Comparison of ENCODE assay signal across 28 mouse cellular contexts in genomic region chr6:141129596-141129995, GRCm38 (mm10).
"Had no signal": no experiment of that assay in that cellular context is flagged by ENCODE, and none has a peak within 500 bp of the region (broad histone marks: within the 10 kb centered on the region; RNA-seq: fewer than 3 reads in every experiment).

No protein-coding gene starts in this region.

- H3K9ac ChIP-seq: embryonic facial prominence, embryonic 12.5 days; embryonic facial prominence, embryonic 13.5 days; embryonic facial prominence, embryonic 15.5 days; forebrain, embryonic 12.5 days; forebrain, embryonic 13.5 days; forebrain, embryonic 15.5 days; forebrain, postnatal 0 days had no signal

- H3K4me3 ChIP-seq: embryonic facial prominence, embryonic 10.5 days; embryonic facial prominence, embryonic 12.5 days; embryonic facial prominence, embryonic 13.5 days; embryonic facial prominence, embryonic 15.5 days; erythroblast, embryonic 14.5 days; forebrain, embryonic 10.5 days; forebrain, embryonic 12.5 days; forebrain, embryonic 13.5 days; forebrain, embryonic 15.5 days; gastrocnemius, adult 2 months; heart, adult 2 months had no signal

- H3K36me3 ChIP-seq: embryonic facial prominence, embryonic 10.5 days; embryonic facial prominence, embryonic 12.5 days; embryonic facial prominence, embryonic 13.5 days; embryonic facial prominence, embryonic 15.5 days; forebrain, embryonic 10.5 days; forebrain, embryonic 12.5 days; forebrain, embryonic 15.5 days had no signal

- H3K4me1 ChIP-seq: embryonic facial prominence, embryonic 10.5 days; embryonic facial prominence, embryonic 12.5 days; embryonic facial prominence, embryonic 13.5 days; embryonic facial prominence, embryonic 15.5 days; forebrain, embryonic 12.5 days; forebrain, embryonic 13.5 days; forebrain, embryonic 15.5 days had no signal

- H3K4me2 ChIP-seq: embryonic facial prominence, embryonic 12.5 days; embryonic facial prominence, embryonic 13.5 days; embryonic facial prominence, embryonic 15.5 days; forebrain, embryonic 12.5 days; forebrain, embryonic 13.5 days; forebrain, embryonic 15.5 days had no signal

- DNase-seq: cerebellum, adult 8-10 months; cerebellum, adult 9-10 months; cerebellum, adult 9-11 months; cerebellum, postnatal 10 days; cerebellum, postnatal 14 days; cerebellum, postnatal 25 days; cerebellum, postnatal 36 days; embryo, embryonic 11 days; forebrain, postnatal 0 days; gastrocnemius, adult 2 months; gastrocnemius, postnatal 10 days; gastrocnemius, postnatal 14 days; gastrocnemius, postnatal 25 days; gastrocnemius, postnatal 36 days; heart, adult 11 months; heart, adult 18-20 months; heart, adult 2 months had no signal

- H3K27me3 ChIP-seq: embryonic facial prominence, embryonic 12.5 days; embryonic facial prominence, embryonic 13.5 days; embryonic facial prominence, embryonic 15.5 days; forebrain, embryonic 12.5 days; forebrain, embryonic 13.5 days; forebrain, embryonic 15.5 days had no signal

- H3K9me3 ChIP-seq: embryonic facial prominence, embryonic 10.5 days; embryonic facial prominence, embryonic 12.5 days; embryonic facial prominence, embryonic 13.5 days; embryonic facial prominence, embryonic 15.5 days; forebrain, embryonic 10.5 days; forebrain, embryonic 12.5 days; forebrain, embryonic 13.5 days; forebrain, embryonic 15.5 days had no signal

- ATAC-seq: forebrain, embryonic 13.5 days; forebrain, embryonic 14.5 days; forebrain, embryonic 15.5 days; forebrain, embryonic 16.5 days; forebrain, postnatal 0 days had no signal

- H3K27ac ChIP-seq: embryonic facial prominence, embryonic 10.5 days; embryonic facial prominence, embryonic 12.5 days; embryonic facial prominence, embryonic 13.5 days; embryonic facial prominence, embryonic 15.5 days; forebrain, embryonic 10.5 days; forebrain, embryonic 12.5 days; forebrain, embryonic 13.5 days; forebrain, embryonic 15.5 days; gastrocnemius, adult 2 months; heart, adult 2 months had no signal
